Mouse (Mus musculus) thymus, adult 2 months (tissue): ENCODE data around the gene Nom1. TPM values are rescaled to one million over a fixed set of nuclear protein-coding genes. Genes with fewer than 3 reads are reported as not detected.

ENCODE experiments used
- DNase-seq: peaks from one replicate; pipeline ENCODE4 v3.0.0; 2021
- H3K27ac ChIP-seq: fragments of 200-500 bp; 2 replicates; pipeline ENCODE4 v1.5.1; 2012; ENCODE audit warnings: low read length, control low read depth; ENCODE audit not compliant: control insufficient read depth, insufficient read depth
- H3K27me3 ChIP-seq: fragments of 200-500 bp; 2 replicates; pipeline ENCODE4 v1.6.1; 2012; ENCODE audit warnings: mild to moderate bottlenecking, low read length, moderate library complexity, mixed read lengths; ENCODE audit not compliant: control insufficient read depth, insufficient read depth
- H3K36me3 ChIP-seq: fragments of 200-500 bp; 2 replicates; pipeline ENCODE4 v1.6.1; 2012; ENCODE audit warnings: mild to moderate bottlenecking, low read length, moderate library complexity; ENCODE audit not compliant: control insufficient read depth, insufficient read depth
- H3K4me1 ChIP-seq: fragments of 200-500 bp; replicated peaks from 2 replicates; pipeline ENCODE4 v1.6.1; 2012; ENCODE audit warnings: low read length; ENCODE audit not compliant: control insufficient read depth, insufficient read depth
- H3K4me3 ChIP-seq: fragments of 200-500 bp; 2 replicates; pipeline ENCODE4 v1.5.1; 2012; ENCODE audit warnings: mild to moderate bottlenecking, low read length, control low read depth, moderate library complexity; ENCODE audit not compliant: control insufficient read depth, insufficient read depth
- CTCF ChIP-seq: fragments of 200-500 bp; IDR thresholded peaks from 2 replicates; pipeline ENCODE4 v1.5.1; 2012; ENCODE audit warnings: mild to moderate bottlenecking, control low read depth, low read length, moderate library complexity, borderline replicate concordance; ENCODE audit not compliant: control insufficient read depth, poor library complexity, insufficient read depth; ENCODE audit errors: extremely low read depth
- POLR2A ChIP-seq: fragments of 200-500 bp; IDR thresholded peaks from 2 replicates; pipeline ENCODE4 v1.6.1; 2012; ENCODE audit warnings: mild to moderate bottlenecking, low read length, control low read depth, moderate library complexity; ENCODE audit not compliant: control insufficient read depth, poor library complexity, insufficient read depth; ENCODE audit errors: extremely low read depth
- WGBS: fragments of 180-500 bp; shearing (Covaris S2); methylation state at CpG from one replicate; pipeline ENCODE4 v1.1.7; 2018; 5-methylcytosine and 5-hydroxymethylcytosine counted together
- polyA plus RNA-seq: library from polyadenylated mRNA; depleted of rRNA; stranded (reverse); fragments of >200 nt; gene quantifications from 2 replicates; pipeline ENCODE4 v1.2.3, GENCODE M21; 2012; rRNA removed

Gene Nom1
- 7.5 and 7.8 TPM in 2 replicates for polyA plus RNA-seq

DNA sequence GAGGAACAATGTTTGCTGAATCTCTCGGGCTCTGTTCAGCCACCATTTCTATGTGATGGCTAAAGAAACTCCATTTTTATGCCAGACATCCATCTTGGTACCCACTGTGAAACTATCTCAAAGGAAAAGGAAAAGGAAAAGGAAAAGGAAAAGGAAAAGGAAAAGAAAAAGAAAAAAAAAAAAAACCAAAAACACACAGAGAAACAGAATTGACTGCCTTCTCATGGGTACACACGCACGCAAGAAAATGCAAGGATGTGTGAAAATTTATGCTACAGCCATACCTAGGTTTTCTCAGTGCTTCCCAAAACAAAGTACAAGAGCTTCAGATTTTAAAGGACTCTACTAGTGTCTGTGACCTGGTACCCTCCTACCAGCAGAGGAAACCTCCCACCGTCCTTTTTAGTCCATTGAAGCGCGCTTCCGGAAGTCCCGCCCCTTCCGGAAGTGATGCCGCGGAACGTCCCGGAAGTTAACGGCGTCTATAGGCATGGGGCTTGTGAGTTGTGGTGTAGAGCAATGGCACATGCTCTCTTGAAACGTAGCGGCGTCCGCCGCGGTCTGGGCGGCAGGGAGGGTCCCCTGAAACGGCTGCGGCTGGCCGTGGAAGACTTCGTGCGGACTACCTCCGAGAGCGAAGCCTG is at the start of gene Nom1:
Gene Nom1, plus strand, starts transcription at position 437 of the 644 bp plus-strand sequence.
- H3K4me1 ChIP-seq: peaks cover 11% of the 10 kb centered on the region
- TF ChIP-seq POLR2A (peak; percentile 63; the same call in 1 of the 2 replicates), CTCF (0 out of 2 replicates have a peak, but pooled peaks have one; percentile 45)
- 5% methylated on average over 29 of the region's 29 CpGs for WGBS
- peak within 1 kb of the TSS; percentile 76 for H3K4me3 ChIP-seq
- no peaks in the 10 kb centered on the region for H3K27me3 ChIP-seq
- H3K36me3 ChIP-seq: 0 out of 2 replicates have a peak, but pooled peaks cover 3% of the 10 kb centered on the region
- H3K27ac ChIP-seq: no peak within 1 kb of the TSS
- peak; percentile 92 for DNase-seq

- no peaks in the 10 kb centered on the region for H3K4me1 ChIP-seq
- H3K27me3 ChIP-seq: no peaks in the 10 kb centered on the region
- H3K27ac ChIP-seq: no peak overlapping the region
- H3K36me3 ChIP-seq: no peaks in the 10 kb centered on the region
- H3K4me3 ChIP-seq: no peak overlapping the region
- 37% methylated on average over 1 of the region's 1 CpGs for WGBS
- DNase-seq: no peak
- TF ChIP-seq CTCF (no peak), POLR2A (no peak)
Observed at GRCm38 (mm10) chr5:29387591-29387990, 46.9 kb upstream of the Nom1 start.

- no peaks in the 10 kb centered on the region for H3K27me3 ChIP-seq
- H3K36me3 ChIP-seq: no peaks in the 10 kb centered on the region
- H3K27ac ChIP-seq: no peak overlapping the region
- TF ChIP-seq POLR2A (no peak), CTCF (no peak)
- no peak for DNase-seq
- 33% methylated on average over 7 of the region's 7 CpGs for WGBS
- no peak overlapping the region for H3K4me3 ChIP-seq
- no peaks in the 10 kb centered on the region for H3K4me1 ChIP-seq
Observed at GRCm38 (mm10) chr5:29388181-29388943, 46.1 kb upstream of the Nom1 start.

GRCm38 (mm10) chr5:29388944-29389765 is 45.3 kb upstream of the Nom1 start:
- Histone ChIP-seq H3K4me1 (no peaks in the 10 kb centered on the region), H3K36me3 (no peaks in the 10 kb centered on the region), H3K27me3 (no peaks in the 10 kb centered on the region), H3K27ac (no peak overlapping the region), H3K4me3 (no peak overlapping the region)
- DNase-seq: peak; percentile 71
- 24% methylated on average over 15 of the region's 15 CpGs for WGBS
- TF ChIP-seq POLR2A (no peak), CTCF (peak; percentile 82)

GRCm38 (mm10) chr5:29398427-29398826 is 36.0 kb upstream of the Nom1 start:
- no peaks in the 10 kb centered on the region for H3K36me3 ChIP-seq
- WGBS: 52% methylated on average over 4 of the region's 4 CpGs

GRCm38 (mm10) chr5:29410854-29411253 is 23.6 kb upstream of the Nom1 start:
- TF ChIP-seq CTCF (no peak), POLR2A (no peak)
- no peaks in the 10 kb centered on the region for H3K36me3 ChIP-seq
- no peaks in the 10 kb centered on the region for H3K27me3 ChIP-seq
- no peak for DNase-seq
- H3K27ac ChIP-seq: no peak overlapping the region
- H3K4me3 ChIP-seq: no peak overlapping the region
- H3K4me1 ChIP-seq: no peaks in the 10 kb centered on the region

More at GRCm38 (mm10) chr5:29398427-29398826, 36.0 kb upstream of the Nom1 start:
- H3K4me1 ChIP-seq: no peaks in the 10 kb centered on the region
- TF ChIP-seq CTCF: no peak
- TF ChIP-seq POLR2A: no peak
- no peak overlapping the region for H3K4me3 ChIP-seq
- no peaks in the 10 kb centered on the region for H3K27me3 ChIP-seq
- H3K27ac ChIP-seq: no peak overlapping the region
- no peak for DNase-seq
